Mouse (Mus musculus) heart, adult 2 months (tissue): ENCODE measurements around the gene Higd1c. TPM values are rescaled to one million over a fixed set of nuclear protein-coding genes. Genes with fewer than 3 reads are reported as not detected.
"Not testable (repeated sequence)": the region's sequence is repeated elsewhere in the genome, so short reads cannot be mapped to it uniquely, and the experiment has no call there.

Source experiments
- DNase-seq, 2 experiments: peaks; one replicate each; pipeline ENCODE4 v3.0.0; 2021
- H3K27ac ChIP-seq: fragments of 200-600 bp; 2 replicates; pipeline ENCODE4 v1.8.1; 2022
- H3K27me3 ChIP-seq: fragments of 200-500 bp; 2 replicates; pipeline ENCODE4 v1.6.1; 2012; ENCODE audit warnings: mild to moderate bottlenecking, low read length, inconsistent platforms, mixed read lengths; ENCODE audit not compliant: control insufficient read depth, insufficient read depth
- H3K36me3 ChIP-seq: fragments of 200-500 bp; 2 replicates; pipeline ENCODE4 v1.6.1; 2012; ENCODE audit warnings: low read length, inconsistent platforms; ENCODE audit not compliant: control insufficient read depth, insufficient read depth
- H3K4me1 ChIP-seq: fragments of 200-500 bp; 2 replicates; pipeline ENCODE4 v1.6.1; 2011; ENCODE audit warnings: low read length; ENCODE audit not compliant: control insufficient read depth, insufficient read depth
- H3K4me3 ChIP-seq: fragments of 200-600 bp; 2 replicates; pipeline ENCODE4 v1.8.1; 2022
- H3K79me2 ChIP-seq: fragments of 200-500 bp; replicated peaks from 2 replicates; pipeline ENCODE4 v1.6.1; 2012; ENCODE audit warnings: mild to moderate bottlenecking, inconsistent platforms, low read length, moderate library complexity, mixed read lengths; ENCODE audit not compliant: control insufficient read depth, insufficient read depth
- H3K9ac ChIP-seq: fragments of 200-500 bp; 2 replicates; pipeline ENCODE4 v1.6.1; 2012; ENCODE audit warnings: low read depth, mild to moderate bottlenecking, control low read depth, inconsistent platforms, low read length, mixed read lengths
- CTCF ChIP-seq: fragments of 200-600 bp; IDR thresholded peaks from 2 replicates; pipeline ENCODE4 v1.8.1; 2022; ENCODE audit warnings: antibody characterized with exemption, mild to moderate bottlenecking, moderate library complexity
- EP300 ChIP-seq: fragments of 200-500 bp; IDR thresholded peaks from 2 replicates; pipeline ENCODE4 v1.6.1; 2011; ENCODE audit warnings: low read depth, low read length, control low read depth; ENCODE audit not compliant: insufficient read depth
- POLR2A ChIP-seq: fragments of 200-500 bp; IDR thresholded peaks from 2 replicates; pipeline ENCODE4 v1.6.1; 2011; ENCODE audit warnings: mild to moderate bottlenecking, low read depth, low read length, control low read depth; ENCODE audit not compliant: insufficient read depth
- WGBS: fragments of 180-500 bp; shearing (Covaris S2); methylation state at CpG from one replicate; pipeline ENCODE4 v1.1.7; 2018; 5-methylcytosine and 5-hydroxymethylcytosine counted together
- intact Hi-C: fragments of 180-260 bp; cut with DNase I; formaldehyde crosslinking; loops from one replicate; pipeline ENCODE4 v1.15.1; 2025
- polyA plus RNA-seq: library from polyadenylated mRNA; depleted of rRNA; stranded (reverse); fragments of >200 nt; gene quantifications from 2 replicates; pipeline ENCODE4 v1.2.3, GENCODE M21; 2012
- total RNA-seq, 2 experiments: library from RNA; stranded (reverse); gene quantifications; 2 replicates each; pipeline ENCODE4 v1.2.3; 2021

The Higd1c gene
- total and polyA plus RNA-seq, 3 experiments = not detected

DNA sequence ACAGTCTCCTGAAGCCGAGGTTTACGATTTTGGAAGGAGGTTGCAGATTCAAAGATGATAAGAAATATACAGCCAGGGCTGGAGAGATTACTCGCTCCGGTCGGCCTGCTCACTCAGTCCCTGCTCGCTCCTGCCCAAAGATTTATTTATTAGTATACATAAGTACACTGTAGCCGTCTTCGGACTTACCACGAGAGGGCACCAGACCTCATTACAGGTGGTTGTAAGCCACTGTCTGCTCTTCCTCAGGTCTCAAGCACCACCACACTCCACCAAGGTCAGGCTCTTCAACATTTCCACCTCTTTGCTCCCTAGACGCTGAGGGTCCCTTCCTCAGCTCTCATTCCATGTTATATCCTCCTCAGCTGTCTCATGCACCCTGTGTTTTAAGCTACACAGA is 26.5 kb upstream of the Higd1c start:
- peak; percentile 60 for TF ChIP-seq CTCF
- H3K79me2 ChIP-seq, intact Hi-C loops, H3K9ac ChIP-seq, H3K4me3 ChIP-seq, H3K36me3 ChIP-seq, H3K4me1 ChIP-seq, H3K27ac ChIP-seq, H3K27me3 ChIP-seq: not testable (repeated sequence)
- 35% methylated on average over 9 of the region's 10 CpGs for WGBS
- DNase-seq = peak; percentile 49

DNA sequence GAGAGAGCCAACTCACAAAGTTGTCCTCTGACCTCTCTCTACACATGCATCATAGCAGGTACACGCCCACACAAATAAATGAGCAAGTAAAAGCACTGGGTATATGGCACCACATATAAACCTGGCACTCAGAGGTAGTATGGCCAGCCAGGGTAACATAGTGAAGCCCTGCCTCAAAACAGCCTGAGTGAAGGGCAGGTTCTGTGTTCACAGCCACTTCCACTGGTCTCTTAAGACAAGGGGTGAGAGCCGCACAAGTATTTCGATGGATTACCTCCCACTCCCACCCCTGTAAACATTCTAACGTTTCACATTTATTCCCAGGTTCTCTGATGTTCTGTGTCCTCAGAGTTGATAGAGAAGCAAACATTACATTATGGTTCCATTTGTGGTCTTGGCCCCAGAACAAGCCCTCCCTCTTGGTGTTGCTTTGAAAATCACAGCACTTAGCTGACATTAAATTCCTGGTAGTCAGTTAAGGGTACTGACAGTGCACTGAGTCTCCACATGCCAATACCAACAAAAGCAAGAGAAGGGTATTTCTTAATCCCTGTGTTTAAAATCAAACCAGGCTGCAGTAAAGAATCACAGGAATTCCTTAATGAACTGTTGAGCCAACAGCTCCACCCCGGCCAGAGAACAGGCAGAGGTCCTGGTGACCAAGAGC is 22.9 kb upstream of the Higd1c start:
- H3K79me2 ChIP-seq, H3K27ac ChIP-seq, H3K4me1 ChIP-seq, intact Hi-C loops, H3K36me3 ChIP-seq, H3K9ac ChIP-seq, DNase-seq, H3K4me3 ChIP-seq, H3K27me3 ChIP-seq: not testable (repeated sequence)
- 75% methylated on average over 4 of the region's 5 CpGs for WGBS

DNA sequence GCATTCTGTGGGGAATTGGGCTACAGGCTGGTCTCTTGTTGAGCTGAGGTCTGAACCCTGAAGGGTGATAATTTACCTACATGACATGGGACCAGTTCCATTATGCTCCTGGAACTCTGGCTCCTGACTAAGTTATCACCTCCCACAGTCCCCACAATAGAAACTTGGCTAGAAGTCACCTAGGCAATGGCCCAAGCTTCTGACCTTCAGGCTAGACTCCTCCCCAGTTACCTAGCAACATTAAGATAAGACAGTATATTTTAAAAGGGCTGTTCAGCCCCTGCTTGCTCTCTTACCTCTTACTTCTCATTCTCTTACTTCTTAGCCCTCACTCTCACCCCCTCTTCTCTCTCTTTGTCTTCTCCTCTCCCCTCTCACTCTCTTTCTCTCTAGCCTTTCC is 18.9 kb upstream of the Higd1c start:
- no peak overlapping the region for H3K9ac ChIP-seq
- no peaks in the 10 kb centered on the region for H3K36me3 ChIP-seq
- H3K4me3 ChIP-seq = no peak overlapping the region
- H3K79me2 ChIP-seq = no peaks in the 10 kb centered on the region
- H3K4me1 ChIP-seq = no peaks in the 10 kb centered on the region; the same call in 1 of the 2 replicates
- intact Hi-C loops = no loop called here
- DNase-seq = peak in 1 of 2 experiments; percentile 58
- H3K27me3 ChIP-seq = no peaks in the 10 kb centered on the region
- peak overlapping the region; percentile 65 for H3K27ac ChIP-seq
- TF ChIP-seq CTCF = no peak
- no peak for TF ChIP-seq POLR2A
- 0 out of 2 replicates have a peak, but pooled peaks have one; percentile 40 for TF ChIP-seq EP300

DNA sequence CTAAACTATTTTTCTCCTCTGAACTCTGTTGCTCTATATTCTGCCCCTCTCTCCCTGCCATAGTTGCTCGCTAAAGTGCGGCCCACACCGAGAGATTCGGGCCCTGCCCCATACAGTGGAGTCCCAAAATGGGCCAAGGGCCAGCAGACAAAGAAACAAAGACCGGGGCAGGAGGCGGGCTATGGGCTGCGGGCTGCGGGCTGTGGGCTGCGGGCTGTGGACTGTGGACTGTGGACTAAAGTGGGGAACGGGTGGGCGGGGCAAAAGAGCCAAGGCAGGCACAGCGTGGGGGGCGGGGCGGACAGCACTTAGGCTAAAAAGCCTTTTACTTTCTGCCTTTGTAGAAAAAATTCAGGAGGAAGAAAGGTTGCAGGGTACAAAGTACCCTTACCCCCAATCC is 17.6 kb upstream of the Higd1c start:
- Histone ChIP-seq H3K36me3 (no peaks in the 10 kb centered on the region), H3K4me3 (no peak overlapping the region), H3K27me3 (no peaks in the 10 kb centered on the region), H3K4me1 (no peaks in the 10 kb centered on the region; the same call in 1 of the 2 replicates), H3K79me2 (no peaks in the 10 kb centered on the region), H3K27ac (no peak overlapping the region), H3K9ac (no peak overlapping the region)
- DNase-seq = no peak
- intact Hi-C loops = no loop called here
- WGBS = 71% methylated on average over 14 of the region's 14 CpGs
- TF ChIP-seq EP300 (no peak), CTCF (no peak), POLR2A (no peak)

DNA sequence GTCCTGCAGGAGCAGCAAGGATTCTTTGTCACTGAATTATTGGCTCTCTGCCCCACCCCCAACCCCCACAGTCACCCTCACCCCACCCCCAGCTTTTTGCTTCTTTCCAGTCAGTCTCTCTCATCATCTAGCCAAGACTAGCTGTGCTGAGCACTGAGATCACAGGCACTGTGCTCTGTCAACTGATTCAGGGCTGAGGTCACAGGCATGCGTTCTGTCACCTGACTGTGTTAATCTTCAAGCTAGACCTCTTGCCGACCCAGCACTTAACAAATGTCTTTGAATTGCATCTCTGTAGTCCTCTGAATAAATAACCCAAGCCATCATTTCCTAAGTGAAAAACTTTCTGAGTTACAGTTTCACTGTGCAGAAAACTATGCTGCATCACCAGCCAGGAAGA is 14.8 kb upstream of the Higd1c start:
- DNase-seq = no peak
- TF ChIP-seq CTCF = no peak
- 0 out of 2 replicates have a peak, but pooled peaks have one; percentile 34 for TF ChIP-seq EP300
- TF ChIP-seq POLR2A = no peak
- Histone ChIP-seq H3K27me3 (no peaks in the 10 kb centered on the region), H3K36me3 (no peaks in the 10 kb centered on the region), H3K4me1 (no peaks in the 10 kb centered on the region; the same call in 1 of the 2 replicates), H3K79me2 (no peaks in the 10 kb centered on the region), H3K4me3 (no peak overlapping the region), H3K9ac (no peak overlapping the region), H3K27ac (no peak overlapping the region)
- intact Hi-C loops = no loop called here
- 27% methylated on average over 2 of the region's 2 CpGs for WGBS

DNA sequence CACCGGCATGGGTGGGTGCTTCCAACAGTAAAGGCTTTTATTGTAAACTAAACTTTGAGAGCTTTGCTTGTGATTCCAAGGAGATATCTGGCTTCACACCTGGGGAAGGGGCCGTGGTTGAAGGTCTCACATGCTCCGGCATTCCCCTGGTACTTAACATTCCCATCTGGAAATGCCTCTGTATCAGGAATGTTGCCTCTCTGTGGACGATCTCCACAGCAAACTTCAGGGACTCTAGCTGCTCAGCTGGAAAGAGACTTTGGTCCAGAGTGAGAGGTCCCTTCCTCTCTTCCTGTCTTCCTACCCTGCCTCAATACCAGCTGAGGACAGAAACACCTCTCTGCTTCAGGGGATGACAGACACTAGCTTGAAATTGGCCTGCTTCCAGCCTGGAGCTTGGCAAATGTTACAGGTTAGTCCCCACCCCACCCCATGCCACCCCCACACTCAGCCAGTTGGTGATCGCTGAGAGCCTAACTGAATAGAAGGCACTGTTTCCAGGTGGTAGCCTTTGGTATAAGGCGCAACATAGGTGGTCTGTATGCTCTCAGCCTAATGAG is 12.8 kb upstream of the Higd1c start:
- H3K36me3 ChIP-seq = no peaks in the 10 kb centered on the region
- intact Hi-C loops = no loop called here
- no peaks in the 10 kb centered on the region for H3K4me1 ChIP-seq
- H3K79me2 ChIP-seq = no peaks in the 10 kb centered on the region
- TF ChIP-seq POLR2A (no peak), EP300 (no peak), CTCF (no peak)
- no peak overlapping the region for H3K27ac ChIP-seq
- 54% methylated on average over 6 of the region's 6 CpGs for WGBS
- DNase-seq = no peak
- H3K4me3 ChIP-seq = no peak overlapping the region
- H3K27me3 ChIP-seq = no peaks in the 10 kb centered on the region
- H3K9ac ChIP-seq = no peak overlapping the region
